Mouse (Mus musculus): ENCODE results near the gene Bmp6. TPM values are rescaled to one million over a fixed set of nuclear protein-coding genes. Genes with fewer than 3 reads are reported as not detected.

The Bmp6 gene
- polyA plus RNA-seq, 1 experiment: not detected

GRCm38 (mm10) chr13:38503137-38503849 lies 158.4 kb downstream of the Bmp6 start:
- Histone ChIP-seq H3K27ac (ENCODE audit: insufficient read depth, low read depth, low read length) (no peak overlapping the region), H3K4me1 (ENCODE audit: control insufficient read depth, insufficient read depth, low read length) (peaks cover 5% of the 10 kb centered on the region), H3K4me3 (ENCODE audit: insufficient read depth, low read length) (no peak overlapping the region)
- TF ChIP-seq POLR2A (IDR thresholded peaks at IDR 0.05; ENCODE audit: borderline replicate concordance, low read depth, low read length) (no peak), CTCF (IDR thresholded peaks at IDR 0.05; ENCODE audit: low read depth, low read length) (no peak)

GRCm38 (mm10) chr13:38506320-38506719 lies 161.4 kb downstream of the Bmp6 start:
- Histone ChIP-seq H3K4me1 (ENCODE audit: control insufficient read depth, insufficient read depth, low read length) (peaks cover 5% of the 10 kb centered on the region), H3K27ac (ENCODE audit: insufficient read depth, low read depth, low read length) (no peak overlapping the region), H3K4me3 (ENCODE audit: insufficient read depth, low read length) (no peak overlapping the region)
- no peak for TF ChIP-seq POLR2A (IDR thresholded peaks at IDR 0.05; ENCODE audit: borderline replicate concordance, low read depth, low read length)
- no peak for TF ChIP-seq CTCF (IDR thresholded peaks at IDR 0.05; ENCODE audit: low read depth, low read length)

DNA sequence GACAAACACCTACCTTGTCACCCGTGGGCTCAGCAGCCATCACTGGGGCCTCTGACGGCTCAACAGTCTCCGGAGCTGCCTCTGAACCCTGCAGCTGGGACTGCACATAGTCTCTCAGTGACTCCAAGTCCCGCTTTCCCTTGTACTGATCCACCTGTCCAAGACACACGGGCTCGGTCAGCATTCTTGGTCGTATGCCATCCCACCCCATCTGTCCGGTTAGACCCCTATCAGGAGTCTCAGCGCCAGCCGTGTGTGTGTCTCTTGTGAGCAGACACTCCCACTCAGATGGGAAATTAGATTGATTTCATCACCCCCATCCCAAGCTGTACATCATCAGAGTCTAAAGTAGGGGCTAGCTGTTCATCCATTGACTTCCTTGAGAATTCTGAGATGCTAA lies 162.0 kb downstream of the Bmp6 start:
- Histone ChIP-seq H3K4me1 (ENCODE audit: control insufficient read depth, insufficient read depth, low read length) (peaks cover 5% of the 10 kb centered on the region), H3K27ac (ENCODE audit: insufficient read depth, low read depth, low read length) (no peak overlapping the region), H3K4me3 (ENCODE audit: insufficient read depth, low read length) (no peak overlapping the region)
- TF ChIP-seq CTCF (IDR thresholded peaks at IDR 0.05; ENCODE audit: low read depth, low read length) (no peak), POLR2A (IDR thresholded peaks at IDR 0.05; ENCODE audit: borderline replicate concordance, low read depth, low read length) (no peak)

DNA sequence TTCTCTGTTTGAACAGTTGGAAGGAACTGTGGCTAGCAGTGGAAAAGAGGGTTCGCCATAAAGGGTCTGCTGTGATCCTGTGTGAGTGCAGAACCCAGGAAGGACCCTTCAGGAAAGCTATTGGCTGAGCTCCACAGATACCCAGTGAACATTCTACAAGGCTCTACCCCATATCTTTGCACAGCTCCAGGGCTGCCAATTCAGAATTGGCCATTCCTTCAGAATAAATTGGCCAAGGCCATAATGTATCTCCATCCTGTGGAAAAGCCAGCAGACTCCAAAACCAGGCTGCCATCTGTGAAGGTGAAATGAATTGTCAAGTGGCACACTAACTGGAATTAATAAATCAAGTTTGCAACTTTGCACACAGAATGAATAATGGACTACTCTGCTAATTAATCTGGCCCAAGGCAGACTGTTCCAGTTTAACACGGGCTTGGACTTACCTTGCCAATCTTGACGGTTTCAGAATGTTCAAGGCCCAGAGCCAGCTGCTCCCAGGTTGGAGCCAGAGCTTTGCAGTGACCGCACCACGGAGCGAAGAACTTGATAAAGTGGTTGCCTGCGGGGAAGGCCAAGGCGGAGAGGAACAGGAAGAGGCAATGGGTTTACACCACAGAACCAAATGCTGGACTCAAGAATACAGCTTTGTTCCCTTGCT lies 164.9 kb downstream of the Bmp6 start:
- no peak for TF ChIP-seq POLR2A (IDR thresholded peaks at IDR 0.05; ENCODE audit: borderline replicate concordance, low read depth, low read length)
- TF ChIP-seq CTCF (IDR thresholded peaks at IDR 0.05; ENCODE audit: low read depth, low read length): no peak
- no peak overlapping the region for H3K27ac ChIP-seq (ENCODE audit: insufficient read depth, low read depth, low read length)
- no peak overlapping the region for H3K4me3 ChIP-seq (ENCODE audit: insufficient read depth, low read length)
- no peaks in the 10 kb centered on the region for H3K4me1 ChIP-seq (ENCODE audit: control insufficient read depth, insufficient read depth, low read length)

DNA sequence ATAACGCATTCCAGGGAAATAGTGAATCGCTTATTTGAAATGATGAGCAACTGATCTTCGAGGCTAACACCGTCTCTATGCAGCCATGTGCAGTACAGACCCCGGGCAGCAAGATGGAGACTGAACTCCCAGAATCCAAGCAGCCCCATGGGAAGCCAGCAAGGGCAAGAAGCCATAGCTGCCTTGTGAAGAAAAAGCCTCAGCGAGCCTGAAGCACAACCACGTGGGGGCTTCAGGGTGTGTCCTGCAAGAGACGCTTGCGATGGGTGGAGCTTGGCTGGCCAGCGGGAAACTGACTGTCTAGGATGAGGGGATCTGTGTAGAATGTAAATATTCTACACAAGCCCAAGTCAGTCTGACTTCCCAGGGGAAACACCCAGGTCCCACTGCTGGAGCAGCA lies 167.1 kb downstream of the Bmp6 start:
- Histone ChIP-seq H3K4me1 (ENCODE audit: control insufficient read depth, insufficient read depth, low read length) (no peaks in the 10 kb centered on the region), H3K27ac (ENCODE audit: insufficient read depth, low read depth, low read length) (no peak overlapping the region), H3K4me3 (ENCODE audit: insufficient read depth, low read length) (no peak overlapping the region)
- TF ChIP-seq CTCF (IDR thresholded peaks at IDR 0.05; ENCODE audit: low read depth, low read length): no peak
- TF ChIP-seq POLR2A (IDR thresholded peaks at IDR 0.05; ENCODE audit: borderline replicate concordance, low read depth, low read length): no peak

- no peaks in the 10 kb centered on the region for H3K4me1 ChIP-seq (ENCODE audit: control insufficient read depth, insufficient read depth, low read length)
- H3K4me3 ChIP-seq (ENCODE audit: insufficient read depth, low read length): no peak overlapping the region
- TF ChIP-seq POLR2A (IDR thresholded peaks at IDR 0.05; ENCODE audit: borderline replicate concordance, low read depth, low read length): no peak
- TF ChIP-seq CTCF (IDR thresholded peaks at IDR 0.05; ENCODE audit: low read depth, low read length): no peak
- H3K27ac ChIP-seq (ENCODE audit: insufficient read depth, low read depth, low read length): no peak overlapping the region
Observed at GRCm38 (mm10) chr13:38513921-38514320, 169.0 kb downstream of the Bmp6 start.

- no peak for TF ChIP-seq POLR2A (IDR thresholded peaks at IDR 0.05; ENCODE audit: borderline replicate concordance, low read depth, low read length)
- no peak for TF ChIP-seq CTCF (IDR thresholded peaks at IDR 0.05; ENCODE audit: low read depth, low read length)
- Histone ChIP-seq H3K4me1 (ENCODE audit: control insufficient read depth, insufficient read depth, low read length) (no peaks in the 10 kb centered on the region), H3K27ac (ENCODE audit: insufficient read depth, low read depth, low read length) (no peak overlapping the region), H3K4me3 (ENCODE audit: insufficient read depth, low read length) (no peak overlapping the region)
Observed at GRCm38 (mm10) chr13:38515431-38515830, 170.5 kb downstream of the Bmp6 start.

DNA sequence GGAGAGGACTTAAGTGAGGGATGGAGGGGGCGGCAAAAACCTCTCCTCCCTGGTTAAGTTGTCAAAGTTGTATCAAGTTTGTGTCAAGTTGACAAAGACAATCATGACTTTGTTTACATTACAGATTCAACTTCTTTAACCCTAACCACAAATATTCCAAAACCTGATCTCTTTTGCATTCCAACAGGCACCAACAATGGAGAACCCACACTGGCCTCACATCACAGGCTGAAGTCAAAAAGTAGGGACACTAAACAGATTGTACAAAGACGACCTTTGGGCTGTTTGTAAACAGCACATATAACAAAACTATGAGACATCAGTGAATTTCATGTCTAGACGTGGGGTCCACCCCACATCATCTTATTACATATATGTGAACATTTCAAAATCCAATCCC lies 170.9 kb downstream of the Bmp6 start:
- TF ChIP-seq CTCF (IDR thresholded peaks at IDR 0.05; ENCODE audit: low read depth, low read length): no peak
- no peak for TF ChIP-seq POLR2A (IDR thresholded peaks at IDR 0.05; ENCODE audit: borderline replicate concordance, low read depth, low read length)
- H3K4me1 ChIP-seq (ENCODE audit: control insufficient read depth, insufficient read depth, low read length): no peaks in the 10 kb centered on the region
- no peak overlapping the region for H3K27ac ChIP-seq (ENCODE audit: insufficient read depth, low read depth, low read length)
- H3K4me3 ChIP-seq (ENCODE audit: insufficient read depth, low read length): no peak overlapping the region

DNA sequence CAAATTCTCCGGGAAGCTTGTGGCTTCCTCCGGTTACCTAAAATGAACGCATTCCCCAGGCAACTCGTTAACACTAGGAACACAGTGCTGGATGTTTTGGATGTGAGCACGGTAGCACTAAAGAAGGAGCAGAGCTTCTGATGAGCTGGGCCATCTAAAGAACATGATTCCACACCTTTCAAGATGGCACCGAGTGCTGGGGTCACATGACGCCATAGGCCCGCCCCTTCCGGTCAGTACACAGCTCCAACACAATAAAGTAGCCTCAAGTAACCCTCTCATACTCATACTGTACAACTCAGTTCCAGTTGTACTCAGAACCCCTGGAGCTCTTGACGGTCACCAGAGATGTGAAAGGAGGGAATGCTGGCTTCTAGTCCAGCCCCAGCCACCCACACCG lies 171.7 kb downstream of the Bmp6 start:
- Histone ChIP-seq H3K4me3 (ENCODE audit: insufficient read depth, low read length) (no peak overlapping the region), H3K27ac (ENCODE audit: insufficient read depth, low read depth, low read length) (no peak overlapping the region), H3K4me1 (ENCODE audit: control insufficient read depth, insufficient read depth, low read length) (no peaks in the 10 kb centered on the region)
- no peak for TF ChIP-seq POLR2A (IDR thresholded peaks at IDR 0.05; ENCODE audit: borderline replicate concordance, low read depth, low read length)
- no peak for TF ChIP-seq CTCF (IDR thresholded peaks at IDR 0.05; ENCODE audit: low read depth, low read length)

- H3K4me3 ChIP-seq (ENCODE audit: insufficient read depth, low read length): no peak overlapping the region
Observed at GRCm38 (mm10) chr13:38520299-38520698, 175.4 kb downstream of the Bmp6 start.

More at GRCm38 (mm10) chr13:38520299-38520698, 175.4 kb downstream of the Bmp6 start:
- H3K4me1 ChIP-seq (ENCODE audit: control insufficient read depth, insufficient read depth, low read length): peaks cover 2% of the 10 kb centered on the region; the same call in 1 of the 2 replicates
- TF ChIP-seq CTCF (IDR thresholded peaks at IDR 0.05; ENCODE audit: low read depth, low read length) (no peak), POLR2A (IDR thresholded peaks at IDR 0.05; ENCODE audit: borderline replicate concordance, low read depth, low read length) (no peak)
- no peak overlapping the region for H3K27ac ChIP-seq (ENCODE audit: insufficient read depth, low read depth, low read length)

Measured in bone marrow macrophage, adult 2 months (primary cell).